Mouse (Mus musculus) kidney, postnatal 0 days (tissue): ENCODE data around the gene Lpar5. TPM values are rescaled to one million over a fixed set of nuclear protein-coding genes. Genes with fewer than 3 reads are reported as not detected.
A peak's percentile ranks its signal among the peaks of the same experiment; 100 is the strongest.

ENCODE experiments used
- ATAC-seq: fragments of 200-750 bp; cut with Nextera tagmentation; replicated peaks from 2 replicates; pipeline ENCODE4 v1.8.0; 2017; ENCODE audit warnings: low read depth, moderate number of reproducible peaks, moderate TSS enrichment, moderate library complexity; ENCODE audit not compliant: low FRiP score
- DNase-seq: peaks from one replicate; pipeline ENCODE4 v3.0.0-alpha.2; 2016; ENCODE audit warnings: low spot score
- H3K27ac ChIP-seq: fragments of 300-500 bp; sonication (generic); 2 replicates; pipeline ENCODE4 v1.5.1; 2014; ENCODE audit warnings: mild to moderate bottlenecking
- H3K27me3 ChIP-seq: fragments of 300-500 bp; sonication (generic); 2 replicates; pipeline ENCODE4 v1.6.1; 2014; ENCODE audit warnings: low read length, mixed read lengths; ENCODE audit not compliant: insufficient read depth
- H3K36me3 ChIP-seq: fragments of 300-500 bp; sonication (generic); 2 replicates; pipeline ENCODE4 v1.6.1; 2014; ENCODE audit warnings: low read length, mixed read lengths; ENCODE audit not compliant: insufficient read depth
- H3K4me1 ChIP-seq: fragments of 300-500 bp; sonication (generic); replicated peaks from 2 replicates; pipeline ENCODE4 v1.6.1; 2014; ENCODE audit warnings: antibody characterized with exemption, low read length, mixed read lengths; ENCODE audit not compliant: insufficient read depth
- H3K4me2 ChIP-seq: fragments of 300-500 bp; sonication (generic); 2 replicates; pipeline ENCODE4 v1.6.1; 2014; ENCODE audit warnings: mild to moderate bottlenecking, low read length, moderate library complexity, mixed read lengths
- H3K4me3 ChIP-seq: fragments of 300-500 bp; sonication (generic); replicated peaks from 2 replicates; pipeline ENCODE4 v1.5.1; 2014; ENCODE audit warnings: low read depth, low read length
- H3K9ac ChIP-seq: fragments of 300-500 bp; sonication (generic); 2 replicates; pipeline ENCODE4 v1.6.1; 2014; ENCODE audit warnings: low read depth, low read length
- H3K9me3 ChIP-seq: fragments of 300-500 bp; sonication (generic); replicated peaks from 2 replicates; pipeline ENCODE4 v1.6.1; 2016; ENCODE audit warnings: low read length, inconsistent platforms, mixed read lengths
- CTCF ChIP-seq: IDR thresholded peaks from 2 replicates; pipeline ENCODE4 v1.5.1; 2016; ENCODE audit warnings: antibody characterized with exemption, low read depth, mild to moderate bottlenecking, moderate library complexity
- WGBS: fragments of 180-500 bp; shearing (Covaris S2); extraction: QIAGEN DNeasy Blood & Tissue Kit; methylation state at CpG from one replicate; pipeline ENCODE4 v1.1.7; 2014; 5-methylcytosine and 5-hydroxymethylcytosine counted together
- polyA plus RNA-seq: library from polyadenylated mRNA; unstranded; fragments of >200 nt; fragmentation: Nextera tagmentation; extraction: Ambion mirVana; gene quantifications from 2 replicates; pipeline ENCODE4 v1.2.1, GENCODE M21; 2015

The Lpar5 gene
- polyA plus RNA-seq, 1 experiment from 2014 or later, result 0.30 TPM

- H3K27me3 ChIP-seq, result no peaks in the 10 kb centered on the region
- H3K4me3 ChIP-seq, result peak overlapping the region; percentile 19; the same call in 1 of the 2 replicates
- DNase-seq, result peak; percentile 94
- peak overlapping the region; percentile 49 for H3K4me2 ChIP-seq
- no peaks in the 10 kb centered on the region for H3K36me3 ChIP-seq
- H3K27ac ChIP-seq, result peak overlapping the region; percentile 92
- H3K4me1 ChIP-seq, result peaks cover 17% of the 10 kb centered on the region
- peak; percentile 65 for ATAC-seq
- peak overlapping the region; percentile 6; the same call in 1 of the 2 replicates for H3K9ac ChIP-seq
- H3K9me3 ChIP-seq, result no peaks in the 10 kb centered on the region
- WGBS, result 4% methylated on average over 15 of the region's 15 CpGs
- peak; percentile 28 for TF ChIP-seq CTCF
Measured at GRCm38 (mm10) chr6:125089521-125090321, 22.0 kb downstream of the Lpar5 start.

- DNase-seq (no peak), ATAC-seq (no peak)
- Histone ChIP-seq H3K4me2 (peak overlapping the region; percentile 49), H3K36me3 (no peaks in the 10 kb centered on the region), H3K4me1 (peaks cover 17% of the 10 kb centered on the region), H3K9me3 (no peaks in the 10 kb centered on the region), H3K9ac (no peak overlapping the region), H3K27ac (peak overlapping the region; percentile 92), H3K4me3 (no peak overlapping the region), H3K27me3 (no peaks in the 10 kb centered on the region)
- no peak for TF ChIP-seq CTCF
- 47% methylated on average over 10 of the region's 10 CpGs for WGBS
Measured at GRCm38 (mm10) chr6:125090341-125091085, 22.8 kb downstream of the Lpar5 start.

GRCm38 (mm10) chr6:125092372-125092771, 24.7 kb downstream of the Lpar5 start:
- peaks cover 17% of the 10 kb centered on the region for H3K4me1 ChIP-seq
- DNase-seq (no peak), ATAC-seq (no peak)
- no peak for TF ChIP-seq CTCF
- 0 out of 2 replicates have a peak overlapping the region, but pooled peaks have one; percentile 3 for H3K27ac ChIP-seq
- no peak overlapping the region for H3K4me3 ChIP-seq
- no peak overlapping the region for H3K4me2 ChIP-seq
- 82% methylated on average over 5 of the region's 5 CpGs for WGBS
- no peak overlapping the region for H3K9ac ChIP-seq
- no peaks in the 10 kb centered on the region for H3K36me3 ChIP-seq
- no peaks in the 10 kb centered on the region for H3K9me3 ChIP-seq
- H3K27me3 ChIP-seq, result no peaks in the 10 kb centered on the region

GRCm38 (mm10) chr6:125094843-125095242, 27.1 kb downstream of the Lpar5 start:
- Histone ChIP-seq H3K36me3 (0 out of 2 replicates have a peak, but pooled peaks cover 9% of the 10 kb centered on the region), H3K9ac (no peak overlapping the region), H3K27ac (peak overlapping the region; percentile 98), H3K4me3 (no peak overlapping the region), H3K4me2 (no peak overlapping the region), H3K4me1 (peaks cover 36% of the 10 kb centered on the region), H3K9me3 (no peaks in the 10 kb centered on the region), H3K27me3 (no peaks in the 10 kb centered on the region)
- WGBS, result 16% methylated on average over 3 of the region's 3 CpGs
- TF ChIP-seq CTCF, result no peak
- peak; percentile 46 for DNase-seq
- ATAC-seq, result no peak

GRCm38 (mm10) chr6:125095391-125096278, 27.9 kb downstream of the Lpar5 start, which contains the start of gene Chd4:
Chd4 (plus strand) TSS chr6:125095981.
- Histone ChIP-seq H3K4me1 (peaks cover 31% of the 10 kb centered on the region), H3K9ac (peak within 1 kb of the TSS; percentile 96), H3K27ac (peak within 1 kb of the TSS; percentile 98), H3K4me2 (peak within 1 kb of the TSS; percentile 85), H3K9me3 (no peaks in the 10 kb centered on the region), H3K27me3 (no peaks in the 10 kb centered on the region), H3K36me3 (peaks cover 15% of the 10 kb centered on the region), H3K4me3 (peak within 1 kb of the TSS; percentile 99)
- ATAC-seq (peak; percentile 64), DNase-seq (peak; percentile 96)
- 2% methylated on average over 31 of the region's 45 CpGs for WGBS
- TF ChIP-seq CTCF, result no peak
